Mouse (Mus musculus) stomach, adult 2 months (tissue): ENCODE measurements around the gene Plpp4. TPM values are rescaled to one million over a fixed set of nuclear protein-coding genes. Genes with fewer than 3 reads are reported as not detected.

Source experiments
- polyA plus RNA-seq: library from polyadenylated mRNA; depleted of rRNA; stranded (reverse); fragments of >200 nt; gene quantifications from 2 replicates; pipeline ENCODE4 v1.2.3, GENCODE M21; 2012; rRNA removed

Plpp4 gene
- polyA plus RNA-seq = 0.62 and 0.71 TPM in 2 replicates

DNA sequence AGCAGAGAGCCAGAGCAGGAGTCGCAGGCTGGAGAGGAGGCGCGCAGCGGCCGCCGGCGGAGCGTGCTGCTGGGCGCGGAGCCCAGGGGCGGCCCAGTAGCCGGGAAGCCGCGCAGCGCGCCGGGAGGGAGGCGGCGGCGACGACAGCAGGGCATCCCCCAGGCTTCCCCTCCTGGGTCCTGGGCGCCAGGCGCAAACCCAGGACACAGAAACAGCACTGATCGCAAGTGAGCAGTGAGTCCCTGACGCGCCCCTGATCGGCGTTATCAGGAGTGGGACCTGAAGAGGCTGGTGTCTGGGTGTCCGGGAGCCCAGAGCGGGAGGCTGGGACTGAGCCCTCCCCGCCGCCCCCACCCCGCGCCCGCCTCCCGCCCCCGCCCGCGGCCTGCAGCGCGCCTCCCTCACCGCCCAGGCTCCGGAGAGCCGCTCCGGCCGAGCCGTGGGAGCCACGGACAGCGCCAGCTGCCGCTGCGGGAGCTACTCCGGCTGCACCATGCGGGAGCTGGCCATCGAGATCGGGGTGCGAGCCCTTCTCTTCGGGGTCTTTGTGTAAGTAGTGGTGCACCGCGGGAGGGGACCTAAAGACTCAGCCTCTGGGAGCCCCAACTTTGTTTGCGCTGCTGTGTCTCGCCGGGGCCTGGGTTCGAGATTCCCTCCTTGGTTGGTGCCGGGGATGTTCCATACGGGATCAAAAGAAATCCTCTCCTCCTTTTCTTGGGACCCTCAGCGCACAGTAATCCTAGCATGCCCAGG, at the start of gene Plpp4:
Gene Plpp4 (plus strand): TSS at position 411 of the 753 bp plus-strand sequence.

